Mouse (Mus musculus) adrenal gland, postnatal 25 days (tissue): Measurements from ENCODE around the gene Ndufa4l2. TPM values are rescaled to one million over a fixed set of nuclear protein-coding genes. Genes with fewer than 3 reads are reported as not detected.
A peak's percentile ranks its signal among the peaks of the same experiment; 100 is the strongest.

Experiments
- DNase-seq: peaks from one replicate; pipeline ENCODE4 v3.0.0; 2021; ENCODE audit warnings: mixed read lengths
- total RNA-seq: library from RNA; stranded (reverse); gene quantifications from 2 replicates; pipeline ENCODE4 v1.2.3, GENCODE M21; 2021

Gene Ndufa4l2
- total RNA-seq, 1 experiment from 2014 or later, result 50.0 TPM

DNA sequence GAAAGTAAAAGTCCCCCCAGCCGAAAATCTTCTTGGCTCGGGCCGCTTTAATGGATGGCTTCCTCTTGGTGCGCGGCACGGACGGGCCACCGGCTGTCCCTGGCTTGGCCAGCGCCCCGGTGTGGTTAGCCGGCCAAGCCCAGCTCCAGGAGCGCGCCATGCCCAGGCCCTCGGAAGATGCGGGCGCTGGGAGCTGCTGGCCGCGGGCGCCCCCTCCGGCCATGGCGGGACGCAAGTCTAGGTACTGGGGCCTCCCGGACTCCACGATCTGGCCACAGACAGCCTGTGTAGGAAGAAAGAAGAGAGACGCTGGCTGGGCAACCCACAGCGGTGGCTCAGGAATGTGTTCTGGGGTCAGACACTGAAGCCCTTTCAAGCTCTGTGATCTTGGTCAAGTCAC is 11.9 kb downstream of the Ndufa4l2 start:
- peak; percentile 65 for DNase-seq

DNA sequence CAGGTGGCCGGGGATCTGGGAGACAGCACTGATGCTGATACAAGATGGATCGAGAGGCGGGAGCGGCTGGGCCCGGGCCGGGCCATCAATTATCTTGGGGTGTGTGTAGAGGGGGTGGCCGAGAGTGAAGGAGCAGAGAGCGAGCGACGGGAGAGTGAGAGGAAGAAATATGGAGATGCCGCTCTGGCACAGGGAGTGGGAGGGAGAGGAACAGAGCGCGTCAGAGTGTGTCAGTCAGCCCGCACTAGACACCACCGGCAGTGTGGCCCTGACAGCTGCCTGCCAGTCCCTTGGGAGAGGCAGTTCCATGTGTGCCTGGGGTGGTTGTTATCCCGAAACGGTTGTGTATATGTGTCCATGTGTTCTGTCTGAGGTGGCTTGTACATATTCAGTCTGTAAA is 12.7 kb downstream of the Ndufa4l2 start:
- no peak for DNase-seq

GRCm38 (mm10) chr10:127530945-127531344 is 16.2 kb downstream of the Ndufa4l2 start:
- no peak for DNase-seq

DNA sequence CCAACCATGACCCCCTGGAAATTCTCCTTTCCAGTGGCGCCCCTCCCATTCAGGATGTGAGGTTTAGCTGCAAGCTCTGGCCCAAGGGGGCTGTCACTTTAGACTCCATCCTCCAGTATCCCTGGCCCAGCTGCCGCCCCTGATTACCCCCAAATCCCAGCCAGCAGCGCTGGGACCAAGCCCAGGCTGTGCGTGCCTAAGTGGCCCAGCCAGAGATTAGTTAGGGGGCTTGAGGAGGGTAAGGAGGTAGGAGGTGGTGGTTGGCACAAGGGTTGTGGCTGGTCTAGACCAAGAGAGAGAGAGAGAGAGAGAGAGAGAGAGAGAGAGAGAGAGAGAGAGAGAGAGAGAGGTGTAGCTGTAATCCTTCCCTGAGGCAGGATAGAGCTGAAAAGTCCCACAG is 16.8 kb downstream of the Ndufa4l2 start:
- no peak for DNase-seq

DNA sequence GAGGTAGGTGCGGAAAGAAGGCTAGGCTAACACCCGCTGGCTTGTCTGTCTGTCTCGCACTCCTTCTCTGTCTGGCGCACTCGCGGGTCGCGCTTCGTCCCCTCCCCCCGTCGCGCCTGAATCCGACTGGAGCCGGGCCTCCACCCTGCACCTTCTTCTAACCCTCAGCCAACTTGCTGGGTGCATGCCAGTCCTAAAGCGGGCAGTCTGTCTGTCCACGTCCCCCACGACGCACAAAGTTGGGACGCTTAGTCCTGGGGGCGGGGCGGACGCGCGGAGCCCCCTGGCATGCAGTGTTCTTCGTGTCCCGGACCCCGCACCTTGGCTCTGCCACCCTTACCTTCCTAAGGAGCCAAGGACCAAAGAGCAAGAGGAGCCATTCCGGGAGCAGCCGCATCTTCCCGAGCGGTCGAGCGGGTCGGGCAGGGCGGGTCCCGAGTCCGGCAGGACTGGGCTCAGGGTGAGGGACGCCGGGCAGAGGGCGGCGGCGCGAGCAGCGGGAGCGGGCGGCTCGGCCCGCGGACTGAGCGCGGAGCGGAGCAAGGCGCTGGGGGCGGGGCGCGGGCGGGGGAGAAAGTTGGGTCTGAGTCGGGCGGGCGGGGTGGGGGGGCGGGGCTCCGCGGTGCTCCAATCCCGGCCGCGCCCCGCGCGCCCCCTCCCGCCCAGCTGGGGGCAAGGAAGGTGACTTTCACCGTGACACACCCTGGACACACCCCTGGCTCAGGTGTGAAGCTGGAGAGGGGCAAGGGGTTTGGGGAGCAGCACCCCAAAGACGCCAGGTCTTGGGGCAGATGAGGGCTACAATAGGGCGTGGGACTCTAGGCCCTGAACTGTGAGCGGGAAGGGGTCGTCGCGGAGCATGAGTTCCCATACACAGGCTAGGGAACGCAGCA is 19.5 kb downstream of the Ndufa4l2 start, which contains the start of gene Nxph4:
Gene Nxph4, minus strand, starts transcription at position 524 of the 893 bp plus-strand sequence.
- peak; percentile 50 for DNase-seq

DNA sequence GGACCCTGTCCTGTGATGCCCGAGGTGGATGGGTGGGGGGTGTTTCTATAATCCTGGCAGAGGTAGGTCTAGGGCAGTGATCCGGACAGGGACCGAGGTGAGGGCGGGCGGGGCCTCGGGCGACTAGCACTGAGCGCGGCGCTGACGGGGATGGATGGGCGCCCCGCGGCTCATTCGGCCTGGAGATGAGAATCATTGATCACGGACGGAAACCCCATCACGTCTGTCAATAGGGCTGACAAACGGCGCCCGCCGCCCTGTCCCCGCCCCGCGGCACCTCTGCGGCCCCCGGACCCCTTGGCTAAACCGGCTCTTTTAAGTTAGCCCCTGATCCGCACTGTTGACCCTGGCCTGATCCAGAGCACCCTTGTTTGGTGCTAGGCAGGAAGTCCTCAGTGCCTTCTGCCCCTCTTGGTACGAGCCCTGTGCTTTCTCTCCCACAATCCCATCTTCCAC is 20.2 kb downstream of the Ndufa4l2 start:
- no peak for DNase-seq

GRCm38 (mm10) chr10:127536586-127537314 is 22.0 kb downstream of the Ndufa4l2 start:
- DNase-seq, result peak; percentile 44

DNA sequence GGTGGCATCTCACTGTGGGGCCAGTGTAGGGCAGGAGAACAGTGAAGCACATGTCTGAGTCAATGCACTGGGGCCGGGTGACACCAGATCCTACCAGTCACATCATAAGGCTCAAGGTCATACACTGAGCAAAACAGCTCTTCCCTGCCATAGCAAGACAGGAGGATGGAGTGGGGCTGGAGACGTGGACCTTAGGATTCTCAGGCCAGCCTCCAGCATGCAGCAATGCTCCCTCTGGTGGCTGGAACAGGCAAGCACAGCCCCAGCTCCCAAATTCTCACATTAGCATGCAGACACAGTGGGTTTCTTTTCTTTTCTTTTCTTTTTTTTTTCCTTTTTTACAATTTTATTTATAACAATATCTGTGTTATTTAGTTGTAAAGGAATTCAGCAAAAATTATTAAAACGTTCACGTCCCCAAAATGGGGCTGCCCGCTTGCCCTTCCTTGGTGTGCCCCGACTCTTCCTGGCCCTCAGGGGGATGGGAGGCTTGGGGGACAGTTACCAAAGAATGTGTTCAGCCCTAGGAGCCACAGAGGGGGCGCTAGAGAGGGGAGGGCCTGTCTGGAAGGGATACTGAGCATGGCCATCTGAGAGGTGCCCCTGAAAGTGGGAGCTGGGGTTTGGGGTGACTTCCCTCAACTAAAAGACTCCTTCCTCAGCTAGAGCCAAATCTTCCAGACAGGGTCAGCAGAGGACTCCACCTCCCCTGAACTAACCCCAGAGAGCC is 23.3 kb downstream of the Ndufa4l2 start:
- peak; percentile 77 for DNase-seq

DNA sequence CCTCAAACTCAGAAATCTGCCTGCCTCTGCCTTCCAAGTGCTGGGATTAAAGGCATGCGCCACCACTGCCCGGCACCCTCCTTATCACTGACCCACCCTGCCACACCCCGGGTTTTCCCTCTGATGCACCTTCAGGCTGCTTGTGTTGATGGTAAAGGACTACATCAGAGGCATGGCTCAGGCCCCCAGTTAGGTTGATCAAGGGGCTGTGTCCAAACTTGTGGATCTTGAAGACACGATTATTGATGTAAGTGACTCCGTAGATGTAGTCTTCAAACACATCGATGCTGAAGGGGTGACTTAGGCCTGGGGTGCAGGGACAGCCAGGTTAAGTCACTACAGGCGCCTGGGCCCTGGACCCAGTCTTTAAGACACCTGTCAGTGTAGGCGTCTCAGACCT is 26.7 kb downstream of the Ndufa4l2 start:
- no peak for DNase-seq

DNA sequence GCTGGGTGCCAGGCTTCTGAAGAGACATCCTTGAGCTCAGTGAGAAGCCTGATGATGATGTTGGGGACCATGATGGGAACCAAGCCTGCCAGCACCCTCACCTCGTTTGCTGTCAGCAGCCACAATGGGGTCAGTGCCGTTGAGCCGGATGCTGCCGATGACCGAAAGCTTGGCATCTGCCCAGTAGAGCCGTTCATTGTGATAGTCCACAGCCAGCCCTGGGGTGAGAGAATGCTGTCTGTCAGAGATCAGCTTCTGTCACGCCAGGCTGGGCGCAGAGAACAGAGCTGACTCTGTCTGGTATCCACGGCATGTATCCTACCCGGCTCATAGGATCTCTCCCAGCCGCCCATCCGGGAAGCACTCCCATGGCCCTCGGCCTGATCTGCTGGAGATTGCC is 27.3 kb downstream of the Ndufa4l2 start:
- DNase-seq, result no peak

DNA sequence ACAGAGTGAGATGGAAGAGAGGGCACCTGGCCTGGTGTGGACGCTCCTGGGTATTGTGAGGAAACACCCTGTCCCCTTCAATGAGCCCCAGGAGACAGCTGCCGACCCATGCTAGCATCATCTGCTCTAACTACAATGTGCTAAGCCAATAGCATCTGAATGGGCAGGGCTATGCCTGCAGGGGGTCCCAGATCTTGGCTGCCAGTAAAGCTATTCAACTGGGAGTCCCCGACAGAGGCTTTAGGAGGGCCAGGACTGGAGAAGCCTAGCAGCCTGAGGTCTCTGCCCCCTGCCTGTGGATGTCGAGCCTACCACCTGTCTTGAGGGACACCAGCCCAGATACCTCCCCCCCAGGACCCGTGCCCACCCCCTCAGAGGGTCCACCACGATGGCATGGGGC is 28.0 kb downstream of the Ndufa4l2 start:
- no peak for DNase-seq

- no peak for DNase-seq
Measured at GRCm38 (mm10) chr10:127543916-127544315, 29.1 kb downstream of the Ndufa4l2 start.

DNA sequence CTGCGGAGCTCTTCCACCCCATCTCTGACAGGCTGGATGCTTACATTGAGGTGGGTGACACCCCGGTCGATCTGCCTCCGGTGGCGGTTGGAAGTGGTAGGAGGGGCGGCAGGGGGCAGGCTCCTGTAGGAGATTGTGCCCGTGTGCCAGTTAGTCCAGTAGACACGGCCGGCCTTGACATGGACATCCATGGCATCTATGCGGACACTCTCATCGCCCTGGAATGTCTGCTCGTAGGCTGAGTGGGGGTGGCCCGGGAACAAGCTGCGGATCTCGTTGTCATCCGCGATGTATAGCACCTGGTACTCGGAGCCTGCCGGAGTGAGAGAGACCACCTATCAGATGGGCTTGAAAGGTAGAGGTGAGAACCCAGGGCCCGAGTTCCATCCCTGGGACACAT is 29.6 kb downstream of the Ndufa4l2 start:
- no peak for DNase-seq

DNA sequence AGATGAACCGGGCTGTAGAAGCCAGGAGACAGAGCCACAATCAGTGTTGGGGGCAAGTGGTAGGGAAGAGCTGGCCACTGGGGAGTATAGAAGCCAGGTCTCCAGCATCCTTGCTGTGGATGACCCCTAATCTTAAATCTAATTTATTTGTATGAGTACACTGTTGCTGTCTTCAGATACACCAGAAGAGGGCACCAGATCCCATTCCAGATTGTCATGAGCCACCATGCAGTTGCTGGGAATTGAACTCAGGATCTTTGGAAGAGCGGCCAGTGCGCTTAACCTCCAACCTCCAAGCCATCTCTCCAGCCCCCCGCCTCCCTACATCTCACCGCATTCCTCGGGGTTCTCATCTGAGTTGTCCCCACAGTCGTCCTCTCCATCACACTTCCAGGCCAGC is 31.7 kb downstream of the Ndufa4l2 start:
- DNase-seq, result no peak

GRCm38 (mm10) chr10:127548236-127548635 is 33.5 kb downstream of the Ndufa4l2 start:
- DNase-seq, result no peak

- no peak for DNase-seq
Measured at GRCm38 (mm10) chr10:127549892-127550291, 35.1 kb downstream of the Ndufa4l2 start.

- DNase-seq, result no peak
Measured at GRCm38 (mm10) chr10:127555703-127556102, 40.9 kb downstream of the Ndufa4l2 start.

GRCm38 (mm10) chr10:127557397-127557796 is 42.6 kb downstream of the Ndufa4l2 start:
- DNase-seq, result no peak

DNA sequence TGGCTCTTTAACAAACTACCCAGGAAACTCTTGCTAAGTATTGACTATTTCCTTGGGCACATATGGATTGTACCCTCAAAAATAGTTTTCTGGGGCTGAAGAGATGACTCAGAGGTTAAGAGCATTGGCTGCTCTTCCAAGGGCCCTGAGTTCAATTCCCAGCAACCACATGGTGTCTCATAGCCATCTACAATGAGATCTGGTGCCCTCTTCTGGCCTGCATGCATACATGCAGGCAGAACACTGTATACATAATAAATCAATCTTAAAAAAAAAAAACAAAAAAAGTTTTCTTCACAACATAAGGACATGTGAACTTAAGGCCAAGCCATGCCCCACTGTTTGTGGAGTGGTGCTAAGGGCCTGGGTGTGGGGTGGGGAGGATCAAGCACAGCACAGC is 46.4 kb downstream of the Ndufa4l2 start:
- DNase-seq, result no peak

DNA sequence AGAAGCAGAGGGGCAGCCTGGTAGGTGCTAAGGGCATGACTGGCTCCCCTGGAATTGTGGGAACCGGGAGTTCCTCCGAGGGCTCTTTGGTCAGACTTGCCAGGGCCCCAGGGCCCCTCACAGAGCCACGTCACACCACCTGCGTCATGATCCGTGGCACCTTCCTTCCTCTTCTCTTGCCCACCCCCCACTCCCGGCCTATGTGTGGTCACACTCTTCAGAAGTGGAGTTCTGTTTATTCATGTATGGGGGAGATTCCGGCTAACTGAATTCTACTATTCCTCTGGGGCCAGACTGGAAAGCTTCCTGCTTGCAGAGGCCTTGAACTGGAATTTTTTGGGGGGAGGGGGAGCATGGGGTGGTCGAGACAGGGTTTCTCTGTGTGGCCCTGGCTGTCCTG is 49.1 kb downstream of the Ndufa4l2 start:
- no peak for DNase-seq

DNA sequence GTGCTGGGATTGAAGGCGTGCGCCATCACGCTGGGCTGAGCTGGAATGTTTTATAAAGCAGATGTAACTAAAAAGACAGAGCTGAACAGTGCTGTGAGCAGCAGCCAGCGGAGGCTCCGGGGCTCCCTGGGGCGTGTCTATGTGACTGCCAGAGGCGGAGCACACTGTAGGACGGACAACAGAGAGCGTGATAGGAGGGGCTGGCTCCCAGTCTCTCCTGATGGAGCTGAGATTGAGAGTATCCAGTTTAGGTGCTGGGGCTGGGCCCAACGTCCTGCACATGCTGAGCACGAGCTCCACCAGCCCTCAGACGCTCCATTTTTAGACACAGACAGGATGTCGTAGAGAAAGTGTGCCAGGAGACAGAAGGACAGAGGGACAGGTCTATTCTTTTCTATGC is 49.5 kb downstream of the Ndufa4l2 start:
- peak; percentile 46 for DNase-seq
